Mouse (Mus musculus): ENCODE measurements around the gene Ptger1.

- TF ChIP-seq POLR2A (IDR thresholded peaks at IDR 0.05; ENCODE audit: low read depth, low read length) (no peak), RCOR1 (conservative IDR thresholded peaks at IDR 0.05; ENCODE audit: low read depth, low read length) (no peak), PAX5 (IDR thresholded peaks at IDR 0.05; ENCODE audit: low read length) (no peak), CTCF (conservative IDR thresholded peaks at IDR 0.05 in 1 of 2, IDR thresholded peaks at IDR 0.05 in 1 of 2; ENCODE audit: low read depth in 2 of 2, low read length in 2 of 2) (no peak), CHD2 (IDR thresholded peaks at IDR 0.05; ENCODE audit: low read length) (no peak), E2F4 (IDR thresholded peaks at IDR 0.05; ENCODE audit: insufficient replicate concordance, low read depth, low read length) (no peak), MAFK (IDR thresholded peaks at IDR 0.05; ENCODE audit: insufficient replicate concordance, low read length) (no peak), HCFC1 (IDR thresholded peaks at IDR 0.05; ENCODE audit: low read depth, low read length) (no peak)
These were observed 5.9 kb upstream of the Ptger1 start for GRCm38 (mm10) chr8:83660545-83660944.

All from CH12.LX (cell line).